Mouse (Mus musculus) lung, postnatal 0 days (tissue): ENCODE data around the gene Slc26a11. TPM values are rescaled to one million over a fixed set of nuclear protein-coding genes. Genes with fewer than 3 reads are reported as not detected.

ENCODE experiments used
- ATAC-seq: fragments of 200-750 bp; cut with Nextera tagmentation; 2 replicates; pipeline ENCODE4 v1.8.0; 2017; ENCODE audit warnings: moderate library complexity
- DNase-seq: peaks from one replicate; pipeline ENCODE4 v3.0.0-alpha.2; 2016; ENCODE audit warnings: low spot score
- H3K27ac ChIP-seq: fragments of 300-500 bp; sonication (generic); 2 replicates; pipeline ENCODE4 v1.5.1; 2014; ENCODE audit warnings: antibody characterized with exemption, mild to moderate bottlenecking, low read length, mixed read lengths
- H3K27me3 ChIP-seq: fragments of 300-500 bp; sonication (generic); replicated peaks from 2 replicates; pipeline ENCODE4 v1.6.1; 2014; ENCODE audit warnings: low read length, mixed read lengths; ENCODE audit not compliant: insufficient read depth
- H3K36me3 ChIP-seq: fragments of 300-500 bp; sonication (generic); 2 replicates; pipeline ENCODE4 v1.6.1; 2014; ENCODE audit warnings: low read length, mixed read lengths; ENCODE audit not compliant: insufficient read depth
- H3K4me1 ChIP-seq: fragments of 300-500 bp; sonication (generic); 2 replicates; pipeline ENCODE4 v1.6.1; 2014; ENCODE audit warnings: antibody characterized with exemption, low read depth, low read length, mixed read lengths; ENCODE audit not compliant: insufficient read depth
- H3K4me2 ChIP-seq: fragments of 300-500 bp; sonication (generic); replicated peaks from 2 replicates; pipeline ENCODE4 v1.6.1; 2014; ENCODE audit warnings: low read depth, mild to moderate bottlenecking, low read length, moderate library complexity, mixed read lengths
- H3K4me3 ChIP-seq: fragments of 300-500 bp; sonication (generic); 2 replicates; pipeline ENCODE4 v1.5.1; 2014; ENCODE audit warnings: low read depth, low read length
- H3K9ac ChIP-seq: fragments of 300-500 bp; sonication (generic); replicated peaks from 2 replicates; pipeline ENCODE4 v1.6.1; 2014; ENCODE audit warnings: low read depth, mild to moderate bottlenecking
- H3K9me3 ChIP-seq: fragments of 300-500 bp; sonication (generic); 2 replicates; pipeline ENCODE4 v1.6.1; 2016; ENCODE audit warnings: low read length, mixed read lengths
- CTCF ChIP-seq: IDR thresholded peaks from 2 replicates; pipeline ENCODE4 v1.5.1; 2016; ENCODE audit warnings: antibody characterized with exemption, mild to moderate bottlenecking
- EP300 ChIP-seq: IDR thresholded peaks from 2 replicates; pipeline ENCODE4 v1.6.1; 2016; ENCODE audit warnings: antibody characterized with exemption, mild to moderate bottlenecking, control low read depth
- WGBS: fragments of 180-500 bp; shearing (Covaris S2); extraction: QIAGEN DNeasy Blood & Tissue Kit; methylation state at CpG from one replicate; pipeline ENCODE4 v1.1.7; 2014; 5-methylcytosine and 5-hydroxymethylcytosine counted together
- microRNA counts: library from miRNA; unstranded; fragments of <30 nt; microRNA quantifications from one replicate; lab custom pipeline; 2015
- microRNA-seq: library from miRNA; unstranded; fragments of <30 nt; microRNA quantifications from one replicate; pipeline ENCODE4, GENCODE M21; 2016
- polyA plus RNA-seq: library from polyadenylated mRNA; unstranded; fragments of >200 nt; fragmentation: Nextera tagmentation; extraction: Ambion mirVana; gene quantifications from 2 replicates; pipeline ENCODE4 v1.2.1, GENCODE M21; 2015

The Slc26a11 gene
- polyA plus RNA-seq, 1 experiment from 2014 or later, result 11.6 TPM

- no peak for ATAC-seq
- 66% methylated on average over 6 of the region's 6 CpGs for WGBS
- no peak overlapping the region for H3K9ac ChIP-seq
- H3K27me3 ChIP-seq, result no peaks in the 10 kb centered on the region
- H3K4me2 ChIP-seq, result no peak overlapping the region
- peak; percentile 7 for DNase-seq
- H3K9me3 ChIP-seq, result no peaks in the 10 kb centered on the region
- TF ChIP-seq CTCF, result no peak
- no peak for TF ChIP-seq EP300
- peaks cover 45% of the 10 kb centered on the region for H3K36me3 ChIP-seq
- no peak overlapping the region for H3K4me3 ChIP-seq
- 0 out of 2 replicates have a peak overlapping the region, but pooled peaks have one; percentile 9 for H3K27ac ChIP-seq
- H3K4me1 ChIP-seq, result 0 out of 2 replicates have a peak, but pooled peaks cover 3% of the 10 kb centered on the region
Measured at GRCm38 (mm10) chr11:119427431-119427830, 72.1 kb downstream of the Slc26a11 start.

- ATAC-seq, result no peak
- Histone ChIP-seq H3K27ac (0 out of 2 replicates have a peak overlapping the region, but pooled peaks have one; percentile 9), H3K9ac (no peak overlapping the region), H3K9me3 (no peaks in the 10 kb centered on the region), H3K4me2 (peak overlapping the region; percentile 20; the same call in 1 of the 2 replicates), H3K36me3 (peaks cover 43% of the 10 kb centered on the region), H3K4me3 (no peak overlapping the region), H3K27me3 (no peaks in the 10 kb centered on the region), H3K4me1 (0 out of 2 replicates have a peak, but pooled peaks cover 3% of the 10 kb centered on the region)
- DNase-seq, result no peak
- WGBS, result 84% methylated on average over 5 of the region's 5 CpGs
- TF ChIP-seq EP300, result no peak
- no peak for TF ChIP-seq CTCF
Measured at GRCm38 (mm10) chr11:119427986-119428385, 72.6 kb downstream of the Slc26a11 start.

GRCm38 (mm10) chr11:119428649-119429136, 73.3 kb downstream of the Slc26a11 start:
- Histone ChIP-seq H3K4me1 (0 out of 2 replicates have a peak, but pooled peaks cover 3% of the 10 kb centered on the region), H3K36me3 (peaks cover 47% of the 10 kb centered on the region), H3K27ac (no peak overlapping the region), H3K9me3 (no peaks in the 10 kb centered on the region), H3K27me3 (no peaks in the 10 kb centered on the region), H3K4me2 (peak overlapping the region; percentile 20), H3K9ac (no peak overlapping the region), H3K4me3 (no peak overlapping the region)
- peak; percentile 83 for ATAC-seq
- 2% methylated on average over 24 of the region's 35 CpGs for WGBS
- peak; percentile 82 for DNase-seq
- TF ChIP-seq EP300 (no peak), CTCF (no peak)

MicroRNAs within 50 kb of the gene (microRNA counts, 519-probe panel; counts per million panel counts)
- microRNA mmu-miR-1932 (lab: Ali Mortazavi, UCI), result not detected

Small RNA genes within 50 kb of the gene (microRNA-seq; reads per million reads assigned to microRNA genes)
- not detected for gene Mir1932

Other genes starting within 250 kb of the Slc26a11 start
- gene Tbc1d16, start 127.1 kb upstream of the Slc26a11 start, polyA plus RNA-seq, result 11.9 and 12.9 TPM in 2 replicates
- gene Ccdc40, start 127.0 kb upstream of the Slc26a11 start, polyA plus RNA-seq, result 6.1 and 6.3 TPM in 2 replicates
- 39.1 and 45.1 TPM in 2 replicates for gene Gaa, start 87.7 kb upstream of the Slc26a11 start, polyA plus RNA-seq
- gene Eif4a3, start 55.5 kb upstream of the Slc26a11 start, polyA plus RNA-seq, result 187 and 207 TPM in 2 replicates
- gene Card14, start 47.8 kb upstream of the Slc26a11 start, polyA plus RNA-seq, result 0.06 TPM in 1 of 2 replicates, not detected in the other
- gene Sgsh, start within 50 bp of the Slc26a11 start, polyA plus RNA-seq, result 12.6 TPM in 2 replicates
- gene Rnf213, start 37.5 kb downstream of the Slc26a11 start, polyA plus RNA-seq, result 8.2 and 9.7 TPM in 2 replicates
- gene Endov, start 135.8 kb downstream of the Slc26a11 start, polyA plus RNA-seq, result 10.2 and 10.3 TPM in 2 replicates
- gene Nptx1, start 192.2 kb downstream of the Slc26a11 start, polyA plus RNA-seq, result 1.7 and 2.1 TPM in 2 replicates
- gene Rptor, start 247.3 kb downstream of the Slc26a11 start, polyA plus RNA-seq, result 5.3 and 5.6 TPM in 2 replicates